ENCODE assay signal across 10 mouse cellular contexts in the genomic region with DNA sequence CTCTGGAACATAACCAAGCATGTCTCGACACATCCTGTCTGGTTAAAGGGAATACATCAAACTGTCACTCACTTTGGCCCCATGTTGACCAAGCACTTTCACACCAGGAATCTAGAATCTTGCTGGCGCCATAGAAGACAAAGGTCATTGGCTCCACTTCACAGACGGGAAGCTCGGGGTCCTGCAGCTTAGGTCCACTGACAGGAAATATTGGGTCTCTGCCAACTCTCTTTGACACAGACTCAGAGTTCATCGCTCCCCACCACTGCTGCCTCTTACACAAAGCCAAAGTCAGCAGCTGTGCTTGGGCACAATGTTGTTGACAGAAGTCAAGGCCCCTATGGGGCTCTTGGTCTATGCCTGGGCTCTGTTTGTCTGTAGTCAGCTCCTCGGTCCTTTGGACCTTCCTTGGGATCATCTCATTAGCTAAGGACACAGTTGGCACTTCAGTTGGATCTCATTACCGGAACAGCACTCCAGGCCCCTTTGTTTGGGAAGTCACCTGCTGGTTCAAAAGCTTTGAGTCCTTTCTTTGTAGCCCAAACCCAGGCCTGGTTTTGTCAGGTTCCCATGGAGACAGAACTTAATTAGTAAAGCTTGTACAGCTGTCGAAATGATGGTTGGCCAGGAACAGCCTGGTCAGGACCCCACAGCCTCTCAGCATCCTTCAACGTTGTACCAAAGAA. TPM values are rescaled to one million over a fixed set of nuclear protein-coding genes. Genes with fewer than 3 reads are reported as not detected.
DNase-seq lines count a peak whose midpoint lies in the region; ATAC-seq and TF ChIP-seq lines count a peak whose summit lies in the region.
"Had no signal": no experiment of that assay in that cellular context is flagged by ENCODE, and none has a peak within 500 bp of the region (broad histone marks: within the 10 kb centered on the region; RNA-seq: fewer than 3 reads in every experiment).

No protein-coding gene starts in this region.

- peaks cover 28% of the 10 kb centered on the region for H3K4me1 ChIP-seq in hindbrain, embryonic 13.5 days (replicated peaks)
- H3K4me1 ChIP-seq in midbrain, embryonic 15.5 days = peaks cover 22% of the 10 kb centered on the region

- 0 out of 2 replicates have a peak overlapping the region, but pooled peaks have one; percentile 16 for H3K27ac ChIP-seq in left cerebral cortex, adult 2 months
- no peak overlapping the region for H3K27ac ChIP-seq in hindbrain, embryonic 13.5 days
- H3K27ac ChIP-seq in midbrain, embryonic 15.5 days = no peak overlapping the region

- 24% methylated on average over 9 of the region's 9 CpGs for WGBS in hindbrain, embryonic 13.5 days
- 23% methylated on average over 9 of the region's 9 CpGs for WGBS in midbrain, embryonic 15.5 days

- no peak overlapping the region for H3K4me3 ChIP-seq in left cerebral cortex, adult 2 months
- H3K4me3 ChIP-seq in hindbrain, embryonic 13.5 days = no peak overlapping the region
- H3K4me3 ChIP-seq in midbrain, embryonic 15.5 days = no peak overlapping the region

- no peak for DNase-seq in left cerebral cortex, adult 2 months (ENCODE audit: extremely low spot score in 1 of 2, low spot score in 2 of 2)
- no peak for DNase-seq in left cerebral cortex, postnatal 14 days (ENCODE audit: low spot score in 2 of 2)
- peak; percentile 78 to 91 for DNase-seq in kidney, postnatal 25 days
- DNase-seq in right cerebral cortex, adult 18-20 months = no peak
- DNase-seq in thymus, postnatal 36 days = no peak

- H3K27me3 ChIP-seq in hindbrain, embryonic 13.5 days = no peaks in the 10 kb centered on the region
- no peaks in the 10 kb centered on the region for H3K27me3 ChIP-seq in midbrain, embryonic 15.5 days (replicated peaks)

- intact Hi-C loops in left cerebral cortex, adult 2 months (cut with DNase I) = no loop called here
- intact Hi-C loops in left cerebral cortex, postnatal 14 days (cut with DNase I) = no loop called here

- peak; percentile 44; the same call in 1 of the 2 replicates for ATAC-seq in hindbrain, embryonic 13.5 days (ENCODE audit: low FRiP score)
- 0 out of 2 replicates have a peak, but pooled peaks have one; percentile 35 for ATAC-seq in midbrain, embryonic 15.5 days (replicated peaks)
- no peak for ATAC-seq in activated CD4-positive, CD25-positive, alpha-beta regulatory T cell, adult 4 months
- ATAC-seq: Patski had no signal

- no peak overlapping the region for H3K4me2 ChIP-seq in hindbrain, embryonic 13.5 days
- no peak overlapping the region for H3K4me2 ChIP-seq in midbrain, embryonic 15.5 days

- no peak for TF ChIP-seq CTCF in left cerebral cortex, adult 2 months (IDR thresholded peaks at IDR 0.05)

- H3K36me3 ChIP-seq in hindbrain, embryonic 13.5 days = no peaks in the 10 kb centered on the region
- H3K36me3 ChIP-seq in midbrain, embryonic 15.5 days (replicated peaks) = no peaks in the 10 kb centered on the region

- H3K9ac ChIP-seq in hindbrain, embryonic 13.5 days = no peak overlapping the region
- H3K9ac ChIP-seq in midbrain, embryonic 15.5 days = no peak overlapping the region

- H3K9me3 ChIP-seq in hindbrain, embryonic 13.5 days = no peaks in the 10 kb centered on the region
- no peaks in the 10 kb centered on the region for H3K9me3 ChIP-seq in midbrain, embryonic 15.5 days

RNA-seq across cellular contexts. Expression of gene Pla2g2c, which starts 4.6 kb away (rescaled TPM):
- total RNA-seq in left cerebral cortex, adult 2 months (2021) = not detected
- under 1 TPM in 1 of 2 experiments, not detected in 1; 0.22 TPM for total RNA-seq in left cerebral cortex, postnatal 14 days (2021)
- polyA plus RNA-seq in hindbrain, embryonic 13.5 days (2015; fragmentation: Nextera tagmentation; extraction: Ambion mirVana) = 0.44 and 0.91 TPM in 2 replicates
- 0.74 and 1.1 TPM in 2 replicates for polyA plus RNA-seq in midbrain, embryonic 15.5 days (2015; fragmentation: Nextera tagmentation; extraction: Ambion mirVana)
- polyA plus RNA-seq in activated CD4-positive, CD25-positive, alpha-beta regulatory T cell, adult 4 months (2017; shearing (Covaris generic)) = not detected
- total RNA-seq: megakaryocyte-erythroid progenitor cell, adult 5-6 weeks had no signal
- polyA plus RNA-seq: Patski had no signal

RNA-seq across cellular contexts. Expression of gene Ubxn10, which starts 7.8 kb away (rescaled TPM):
- total RNA-seq in left cerebral cortex, adult 2 months (2021) = 1 to 10 TPM; 1.4 to 1.5 TPM
- under 1 TPM; 0.88 to 0.99 TPM for total RNA-seq in left cerebral cortex, postnatal 14 days (2021)
- polyA plus RNA-seq in hindbrain, embryonic 13.5 days (2015; fragmentation: Nextera tagmentation; extraction: Ambion mirVana) = 3.8 and 4.1 TPM in 2 replicates
- 4.3 and 4.7 TPM in 2 replicates for polyA plus RNA-seq in midbrain, embryonic 15.5 days (2015; fragmentation: Nextera tagmentation; extraction: Ambion mirVana)
- polyA plus RNA-seq in activated CD4-positive, CD25-positive, alpha-beta regulatory T cell, adult 4 months (2017; shearing (Covaris generic)) = not detected
- total RNA-seq: megakaryocyte-erythroid progenitor cell, adult 5-6 weeks had no signal
- polyA plus RNA-seq: Patski had no signal

RNA-seq across cellular contexts. Expression of gene Pla2g2f, which starts 28.3 kb away (rescaled TPM):
- not detected for total RNA-seq in left cerebral cortex, adult 2 months (2021)
- total RNA-seq in left cerebral cortex, postnatal 14 days (2021) = under 1 TPM; 0.21 to 0.29 TPM
- 0.06 and 0.13 TPM in 2 replicates for polyA plus RNA-seq in hindbrain, embryonic 13.5 days (2015; fragmentation: Nextera tagmentation; extraction: Ambion mirVana)
- polyA plus RNA-seq in midbrain, embryonic 15.5 days (2015; fragmentation: Nextera tagmentation; extraction: Ambion mirVana) = 0.06 and 0.13 TPM in 2 replicates
- polyA plus RNA-seq in activated CD4-positive, CD25-positive, alpha-beta regulatory T cell, adult 4 months (2017; shearing (Covaris generic)) = not detected
- total RNA-seq: megakaryocyte-erythroid progenitor cell, adult 5-6 weeks had no signal
- polyA plus RNA-seq: Patski had no signal

RNA-seq across cellular contexts. Expression of gene Pla2g2d, which starts 46.4 kb away (rescaled TPM):
- total RNA-seq in left cerebral cortex, adult 2 months (2021) = under 1 TPM; 0.42 to 0.97 TPM
- under 1 TPM; 0.19 to 0.20 TPM for total RNA-seq in left cerebral cortex, postnatal 14 days (2021)
- polyA plus RNA-seq in hindbrain, embryonic 13.5 days (2015; fragmentation: Nextera tagmentation; extraction: Ambion mirVana) = 0.90 and 1.8 TPM in 2 replicates
- polyA plus RNA-seq in midbrain, embryonic 15.5 days (2015; fragmentation: Nextera tagmentation; extraction: Ambion mirVana) = 0.10 and 0.31 TPM in 2 replicates
- polyA plus RNA-seq in activated CD4-positive, CD25-positive, alpha-beta regulatory T cell, adult 4 months (2017; shearing (Covaris generic)) = 1 to 10 TPM in 1 of 2 experiments, not detected in 1; 1.5 TPM
- total RNA-seq: megakaryocyte-erythroid progenitor cell, adult 5-6 weeks had no signal

Comparison
In these comparisons a context has a peak if more than half of its experiments do, and no peak if none do; other contexts are left out.
1. DNase-seq: peak in kidney, postnatal 25 days (2 of 2); none in left cerebral cortex, adult 2 months (0 of 2), left cerebral cortex, postnatal 14 days (0 of 2), right cerebral cortex, adult 18-20 months (single experiment) and thymus, postnatal 36 days (0 of 2).